Mouse (Mus musculus): Measurements from ENCODE around the gene Fchsd2.

GRCm38 (mm10) chr7:101142907-101143306 is 50.2 kb downstream of the Fchsd2 start:
- TF ChIP-seq POLR2A (IDR thresholded peaks at IDR 0.05; ENCODE audit: borderline replicate concordance, low read depth, low read length) (no peak), CTCF (IDR thresholded peaks at IDR 0.05; ENCODE audit: low read depth, low read length) (no peak)

All from bone marrow macrophage, adult 2 months (primary cell).